Mouse (Mus musculus) liver (tissue): Measurements from ENCODE around the gene Egflam.
A peak's percentile ranks its signal among the peaks of the same experiment; 100 is the strongest.

Source experiments
- DNase-seq: peaks from one replicate; pipeline ENCODE4 v3.0.0-alpha.2; 2020; ENCODE audit warnings: mixed read lengths

The Egflam gene

GRCm38 (mm10) chr15:7397818-7398608, at the start of gene Egflam:
Egflam (minus strand) TSS chr15:7398395.
- peak; percentile 15 for DNase-seq

GRCm38 (mm10) chr15:7443396-7444315, 45.5 kb upstream of the Egflam start:
- no peak for DNase-seq

GRCm38 (mm10) chr15:7442148-7443100, 44.2 kb upstream of the Egflam start:
- no peak for DNase-seq

GRCm38 (mm10) chr15:7424282-7424681, 26.1 kb upstream of the Egflam start:
- DNase-seq, result no peak

DNA sequence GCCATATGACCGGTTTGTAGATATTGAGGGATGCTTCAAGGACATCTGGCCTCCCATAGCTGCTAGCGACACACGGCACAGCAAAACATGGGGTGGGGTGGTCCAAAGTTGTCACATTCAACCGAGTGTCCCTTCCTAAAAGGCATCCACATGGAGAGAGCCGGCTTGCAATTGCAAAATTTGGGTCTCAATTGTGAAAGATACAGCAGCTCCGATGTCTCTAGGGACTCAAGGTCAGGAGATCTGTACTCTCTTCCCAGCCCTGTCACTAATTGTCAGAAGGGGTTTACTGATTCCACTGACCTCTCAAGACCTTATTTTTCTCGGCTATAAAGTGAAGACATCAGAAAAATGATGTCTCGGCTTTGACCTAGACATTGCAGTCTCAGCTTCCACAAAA, 6.3 kb upstream of the Egflam start:
- no peak for DNase-seq

- DNase-seq, result no peak
Measured at GRCm38 (mm10) chr15:7398609-7399540, 680 bp upstream of the Egflam start.

GRCm38 (mm10) chr15:7397446-7397817, 763 bp downstream of the Egflam start:
- DNase-seq, result no peak

DNA sequence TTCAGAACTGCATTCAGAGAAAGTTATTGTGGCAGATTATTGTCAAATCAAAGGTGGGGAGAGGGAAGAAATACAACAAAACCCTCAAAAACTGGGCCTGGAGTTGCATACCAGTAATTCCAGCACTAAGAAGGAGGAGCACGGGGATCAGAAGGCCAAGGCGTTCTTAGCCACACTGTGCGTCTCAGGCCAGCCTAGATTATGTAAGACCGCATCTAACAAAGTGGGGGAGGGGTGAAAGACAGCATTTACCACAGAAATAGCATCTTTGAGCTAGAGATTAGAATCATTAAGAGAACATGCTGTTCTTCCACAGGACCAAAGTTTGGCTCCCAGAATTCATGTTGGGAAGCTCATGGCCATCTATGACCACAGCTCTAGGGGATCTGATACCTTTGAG, 14.8 kb downstream of the Egflam start:
- DNase-seq, result no peak

DNA sequence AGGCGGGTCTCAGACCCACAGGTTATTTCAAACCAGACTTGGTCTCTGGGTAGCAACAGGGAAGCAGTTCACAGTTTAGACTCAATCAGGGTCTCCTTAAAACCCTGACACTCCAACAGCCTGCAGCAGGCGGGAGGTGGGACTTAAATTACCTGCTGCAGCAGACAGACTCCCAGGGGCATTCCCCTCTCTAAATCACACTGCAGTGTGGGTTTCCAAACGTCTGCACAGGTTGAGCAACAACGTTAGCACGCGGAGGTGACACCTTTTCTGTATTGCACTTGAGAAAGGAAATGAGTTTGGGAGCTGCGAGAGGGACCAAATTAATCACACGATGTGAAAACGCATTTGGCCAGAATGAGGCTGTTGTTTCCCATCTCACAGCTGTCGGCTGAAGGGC, 15.7 kb downstream of the Egflam start:
- DNase-seq, result no peak

DNA sequence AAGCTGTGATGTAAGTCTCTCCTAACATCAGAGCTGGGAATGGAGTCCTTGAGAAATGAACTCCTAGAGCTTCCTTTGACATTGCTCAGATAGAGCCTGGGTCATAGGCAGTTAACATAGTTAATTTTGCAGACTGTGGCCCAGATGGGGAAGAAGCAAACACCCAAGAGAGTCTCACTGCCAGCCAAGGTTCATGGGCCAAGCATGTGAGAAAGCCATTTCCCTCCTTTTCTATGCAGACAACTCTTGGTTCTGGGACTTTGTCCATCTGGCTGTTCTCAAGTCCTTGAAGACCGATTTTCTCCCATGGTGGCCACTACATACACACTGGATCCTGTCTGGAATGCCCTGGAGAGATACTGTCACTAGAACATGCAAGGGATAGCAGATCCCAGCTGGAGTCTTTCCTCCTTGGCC, 45.6 kb downstream of the Egflam start:
- DNase-seq, result no peak

DNA sequence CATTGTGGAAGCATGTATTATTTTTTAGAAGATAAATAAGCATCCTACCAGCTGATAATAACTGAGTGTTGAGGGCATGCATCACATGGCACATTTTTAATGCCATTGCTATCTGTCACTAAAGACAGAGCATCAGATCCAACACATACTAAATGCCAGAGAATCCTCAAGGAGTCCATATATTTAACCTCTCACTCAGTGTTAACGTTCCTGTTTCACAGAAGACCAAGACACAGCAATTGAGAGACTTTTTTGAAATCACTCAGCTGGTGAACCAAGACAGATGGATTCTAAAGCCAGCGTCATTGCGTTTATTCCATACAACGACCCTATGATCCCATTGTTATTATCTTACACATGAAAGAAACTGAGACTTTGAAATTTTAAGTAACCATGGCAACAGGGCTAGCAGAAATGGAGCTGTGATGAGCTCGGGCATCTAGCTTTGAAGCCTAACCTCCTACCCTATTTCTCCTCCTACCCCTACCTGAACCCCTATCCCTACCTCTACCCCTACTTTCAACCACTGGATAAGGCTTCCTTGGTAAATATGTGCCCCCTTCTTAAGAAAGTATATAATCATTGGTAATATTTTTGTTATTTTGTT, 57.4 kb downstream of the Egflam start:
- DNase-seq, result no peak

DNA sequence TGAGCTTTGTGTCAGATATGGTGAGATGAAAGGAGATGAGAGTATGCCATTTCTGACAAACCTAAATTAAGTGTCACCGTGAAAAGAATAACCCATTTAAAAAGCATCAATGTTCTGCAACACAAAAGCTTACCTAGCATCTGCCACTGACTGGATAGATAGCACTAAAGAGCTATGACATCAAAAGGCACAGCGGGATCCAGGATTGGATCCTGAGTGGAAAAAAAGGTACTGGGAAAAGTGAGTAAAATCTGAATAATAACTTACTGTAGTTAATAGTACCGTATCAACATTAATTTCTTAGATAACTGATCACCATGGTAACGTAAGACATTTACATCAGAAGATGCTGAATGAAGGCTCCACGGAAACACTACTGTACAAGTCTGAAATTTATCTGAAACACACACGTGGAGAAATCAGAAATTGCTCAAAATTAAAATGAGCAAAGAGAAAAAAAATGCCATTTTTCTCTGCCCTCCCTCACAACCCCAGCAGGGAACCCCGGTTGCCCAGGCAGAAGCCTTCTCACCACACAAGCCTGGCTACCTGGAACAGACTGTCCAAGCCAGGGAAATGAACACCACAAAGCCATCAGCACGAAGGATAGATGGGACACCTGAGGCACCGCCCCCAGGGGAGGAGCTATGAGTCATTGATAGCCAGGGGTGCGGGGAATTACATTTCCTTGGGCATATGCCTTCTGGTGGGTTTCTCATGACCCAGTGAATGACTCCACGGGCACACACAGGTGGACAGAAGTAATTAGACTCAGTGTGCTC, 63.5 kb downstream of the Egflam start:
- no peak for DNase-seq

DNA sequence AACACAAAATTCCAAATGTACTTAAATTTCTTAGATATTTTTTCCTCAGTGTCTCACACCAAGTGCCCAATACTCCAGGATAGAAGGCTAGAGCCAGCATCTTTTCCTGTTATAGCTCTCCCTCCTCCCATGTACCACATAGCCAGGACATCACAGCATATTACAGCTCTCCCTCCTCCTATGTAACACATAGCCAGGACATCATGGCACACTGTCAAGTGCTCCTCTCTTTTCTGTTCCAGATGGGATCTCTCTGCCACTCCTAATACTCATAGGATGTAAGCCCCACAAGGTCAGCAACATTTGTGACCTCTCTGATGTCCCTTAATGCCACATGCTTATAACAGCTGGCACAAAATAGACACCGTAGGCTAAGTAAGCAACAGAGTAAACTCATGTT, 65.3 kb downstream of the Egflam start:
- no peak for DNase-seq

DNA sequence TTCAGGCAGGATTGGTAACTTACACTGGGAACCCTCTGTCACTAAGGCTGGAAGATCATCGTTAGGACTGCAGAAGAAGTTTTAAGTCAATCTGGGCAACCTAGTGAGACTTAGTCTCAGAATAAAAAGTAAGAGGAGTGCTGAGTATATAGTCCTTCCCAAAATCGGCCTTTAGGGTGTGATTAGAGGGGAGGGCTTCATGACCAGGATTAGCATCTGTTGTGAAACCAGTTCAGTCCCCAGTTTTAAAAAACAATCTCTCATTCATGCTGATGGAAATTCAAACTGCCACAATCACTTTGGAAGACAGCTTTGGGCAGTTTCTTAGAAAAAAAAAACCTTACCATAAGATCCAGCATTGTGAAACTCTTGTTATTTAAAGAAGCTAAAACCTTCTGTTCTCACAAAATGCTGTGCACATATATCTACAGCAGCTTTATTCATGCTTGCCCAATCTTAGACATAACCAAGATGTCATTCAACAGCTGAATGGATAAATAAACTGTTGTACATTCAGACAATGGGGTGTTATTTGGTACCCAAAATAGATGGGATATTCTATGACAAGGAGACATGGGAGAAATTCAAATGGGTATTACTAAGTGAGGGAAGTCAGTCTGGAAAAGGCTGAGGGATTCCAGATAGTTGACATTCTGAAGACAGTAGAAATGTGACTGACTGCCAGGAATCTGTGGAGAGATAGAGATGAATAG, 75.4 kb downstream of the Egflam start:
- DNase-seq, result no peak

DNA sequence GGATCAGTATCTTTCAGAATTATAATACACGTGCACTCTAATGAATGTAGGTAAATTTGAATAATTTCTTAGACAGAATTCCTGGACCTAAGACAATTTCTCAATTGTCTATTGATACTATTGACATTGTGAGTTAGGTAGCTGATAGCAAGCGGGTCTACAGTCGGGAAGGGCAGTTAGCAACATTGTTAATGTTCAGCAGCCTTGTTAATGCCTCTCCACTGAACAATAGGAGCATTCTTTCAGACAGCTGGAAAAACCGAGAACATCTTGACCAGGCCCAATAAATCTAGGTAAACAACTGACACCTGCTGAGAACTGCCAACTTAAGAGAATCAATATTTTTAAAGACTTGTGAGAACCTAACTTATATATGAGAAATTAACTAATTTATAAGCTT, 77.3 kb downstream of the Egflam start:
- DNase-seq, result no peak

DNA sequence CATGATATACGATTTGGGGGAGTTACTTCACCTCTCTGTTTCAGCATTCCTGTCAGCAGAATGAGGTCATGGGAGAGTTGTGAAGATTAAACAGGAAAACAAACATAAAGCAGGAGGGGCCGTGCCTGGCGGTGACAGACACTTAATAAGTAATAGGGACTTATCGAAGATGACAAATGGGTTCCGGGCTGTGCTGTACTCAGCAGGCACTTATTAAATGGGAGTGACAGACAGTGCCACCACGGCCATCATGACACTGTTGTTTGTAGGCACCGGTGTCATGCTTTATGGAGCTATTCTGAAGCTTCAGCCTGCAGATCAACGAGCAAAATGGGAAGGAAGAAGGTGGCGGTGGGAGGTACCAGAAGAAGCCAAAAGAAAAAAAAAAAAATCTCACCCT, 82.7 kb downstream of the Egflam start:
- no peak for DNase-seq

GRCm38 (mm10) chr15:7308711-7309110, 89.5 kb downstream of the Egflam start:
- DNase-seq, result no peak

GRCm38 (mm10) chr15:7299892-7300291, 98.3 kb downstream of the Egflam start:
- DNase-seq, result no peak

DNA sequence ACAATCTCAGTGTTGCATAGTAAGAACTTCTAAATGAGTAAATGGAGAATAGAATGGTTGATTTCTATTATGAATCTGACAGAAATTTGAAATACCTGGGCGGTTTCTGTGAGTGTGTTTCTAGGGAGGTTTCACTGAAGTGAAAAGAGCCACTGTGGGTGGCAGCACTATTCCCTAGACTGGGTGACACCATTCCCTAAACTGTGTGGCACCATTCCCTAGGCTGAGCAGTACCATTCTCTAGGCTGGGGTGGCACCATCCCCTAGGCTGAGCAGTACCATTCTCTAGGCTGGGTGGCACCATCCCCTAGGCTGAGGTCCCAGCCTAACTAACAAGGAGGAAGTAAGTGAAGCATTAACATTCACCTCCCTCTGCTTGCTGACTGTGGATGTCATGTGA, 103.0 kb downstream of the Egflam start:
- DNase-seq, result no peak

- no peak for DNase-seq
Measured at GRCm38 (mm10) chr15:7292854-7293253, 105.3 kb downstream of the Egflam start.
